Comparison of ENCODE assay signal across 16 mouse cellular contexts in the genomic region with DNA sequence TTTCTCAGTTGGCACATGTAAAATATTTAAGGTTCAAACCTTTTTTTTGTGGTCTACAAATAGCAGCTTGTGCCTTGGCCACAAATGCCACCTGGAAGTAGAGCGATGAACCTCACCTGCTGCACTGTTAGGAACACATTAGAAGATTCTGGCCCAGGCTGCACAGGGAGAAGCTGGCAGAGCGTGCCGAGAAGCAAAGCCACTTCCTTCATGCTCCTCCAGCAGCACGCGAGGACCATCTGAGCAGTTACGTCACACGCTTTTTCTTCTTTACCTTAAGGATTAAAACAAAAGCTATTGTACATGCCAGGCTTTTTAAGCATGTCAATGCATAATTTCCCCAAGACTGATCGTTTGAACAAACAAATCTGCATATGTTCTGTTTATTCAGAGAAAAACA. TPM values are rescaled to one million over a fixed set of nuclear protein-coding genes. Genes with fewer than 3 reads are reported as not detected.
A peak's percentile ranks its signal among the peaks of the same experiment; 100 is the strongest.
DNase-seq lines count a peak whose midpoint lies in the region; ATAC-seq and TF ChIP-seq lines count a peak whose summit lies in the region.
"Had no signal": no experiment of that assay in that cellular context is flagged by ENCODE, and none has a peak within 500 bp of the region (broad histone marks: within the 10 kb centered on the region; RNA-seq: fewer than 3 reads in every experiment).

No protein-coding gene starts in this region.

- peak; percentile 18 to 19 for DNase-seq in cerebellum, postnatal 36 days
- peak; percentile 64 to 74 for DNase-seq in thymus, postnatal 36 days
- no peak for DNase-seq in layer of hippocampus, postnatal 14 days (ENCODE audit: low spot score in 2 of 2)
- no peak for DNase-seq in heart, postnatal 25 days (ENCODE audit: low spot score)
- DNase-seq: layer of hippocampus, postnatal 36 days; liver, embryonic 13.5 days; lung, postnatal 36 days; midbrain, embryonic 14.5 days; retina, postnatal 1 day had no signal

- no peak overlapping the region for H3K4me2 ChIP-seq in intestine, embryonic 15.5 days (replicated peaks)
- no peak overlapping the region for H3K4me2 ChIP-seq in intestine, postnatal 0 days (replicated peaks; ENCODE audit: low read depth)
- no peak overlapping the region for H3K4me2 ChIP-seq in limb, embryonic 13.5 days (replicated peaks)
- H3K4me2 ChIP-seq: heart, embryonic 11.5 days; hindbrain, embryonic 13.5 days; kidney, embryonic 15.5 days; liver, embryonic 13.5 days; neural tube, embryonic 12.5 days had no signal

- no peak overlapping the region for H3K9ac ChIP-seq in intestine, embryonic 15.5 days
- H3K9ac ChIP-seq in intestine, postnatal 0 days (ENCODE audit: low read depth, low read length) = no peak overlapping the region
- H3K9ac ChIP-seq in limb, embryonic 13.5 days = no peak overlapping the region
- H3K9ac ChIP-seq: hindbrain, embryonic 13.5 days; kidney, embryonic 15.5 days; liver, embryonic 13.5 days; neural tube, embryonic 12.5 days had no signal

- H3K27ac ChIP-seq in intestine, embryonic 15.5 days = peak overlapping the region; percentile 42
- H3K27ac ChIP-seq in intestine, postnatal 0 days (ENCODE audit: low read depth, low read length) = no peak overlapping the region
- H3K27ac ChIP-seq in limb, embryonic 13.5 days = peak overlapping the region; percentile 63; the same call in 1 of the 2 replicates
- H3K27ac ChIP-seq: hindbrain, embryonic 13.5 days; kidney, embryonic 15.5 days; liver, embryonic 13.5 days; neural tube, embryonic 12.5 days had no signal

- ATAC-seq in intestine, embryonic 15.5 days = no peak
- no peak for ATAC-seq in intestine, postnatal 0 days
- ATAC-seq in limb, embryonic 13.5 days (ENCODE audit: low FRiP score, low read depth) = peak; percentile 59

- H3K4me1 ChIP-seq in intestine, embryonic 15.5 days (replicated peaks) = peaks cover 9% of the 10 kb centered on the region; the same call in 1 of the 2 replicates
- no peaks in the 10 kb centered on the region for H3K4me1 ChIP-seq in intestine, postnatal 0 days (replicated peaks; ENCODE audit: control insufficient read depth, insufficient read depth, low read length)
- H3K4me1 ChIP-seq in limb, embryonic 13.5 days = peaks cover 39% of the 10 kb centered on the region
- H3K4me1 ChIP-seq: hindbrain, embryonic 13.5 days; neural tube, embryonic 12.5 days had no signal

- 80% methylated on average over 8 of the region's 8 CpGs for WGBS in intestine, embryonic 15.5 days
- WGBS in intestine, postnatal 0 days = 79% methylated on average over 8 of the region's 8 CpGs
- 33% methylated on average over 8 of the region's 8 CpGs for WGBS in limb, embryonic 13.5 days

- H3K27me3 ChIP-seq in intestine, embryonic 15.5 days (replicated peaks) = no peaks in the 10 kb centered on the region
- no peaks in the 10 kb centered on the region for H3K27me3 ChIP-seq in intestine, postnatal 0 days (replicated peaks; ENCODE audit: control insufficient read depth, insufficient read depth, low read length)
- no peaks in the 10 kb centered on the region for H3K27me3 ChIP-seq in limb, embryonic 13.5 days
- H3K27me3 ChIP-seq: hindbrain, embryonic 13.5 days; kidney, embryonic 15.5 days; liver, embryonic 13.5 days; neural tube, embryonic 12.5 days had no signal

- H3K36me3 ChIP-seq in intestine, embryonic 15.5 days = peaks cover 8% of the 10 kb centered on the region
- peaks cover 40% of the 10 kb centered on the region for H3K36me3 ChIP-seq in intestine, postnatal 0 days (ENCODE audit: control insufficient read depth, insufficient read depth)
- H3K36me3 ChIP-seq in limb, embryonic 13.5 days = peaks cover 43% of the 10 kb centered on the region

- no peaks in the 10 kb centered on the region for H3K9me3 ChIP-seq in intestine, embryonic 15.5 days
- H3K9me3 ChIP-seq in intestine, postnatal 0 days (ENCODE audit: control insufficient read depth) = no peaks in the 10 kb centered on the region
- no peaks in the 10 kb centered on the region for H3K9me3 ChIP-seq in limb, embryonic 13.5 days
- H3K9me3 ChIP-seq: hindbrain, embryonic 13.5 days; kidney, embryonic 15.5 days; liver, embryonic 13.5 days; neural tube, embryonic 12.5 days had no signal

- intact Hi-C loops in heart, postnatal 25 days (cut with DNase I) = no loop called here

- TF ChIP-seq CTCF in intestine, postnatal 0 days (IDR thresholded peaks at IDR 0.05; ENCODE audit: low read depth) = no peak

- H3K4me3 ChIP-seq in intestine, embryonic 15.5 days (replicated peaks) = no peak overlapping the region
- H3K4me3 ChIP-seq in intestine, postnatal 0 days (ENCODE audit: low read depth, low read length) = no peak overlapping the region
- no peak overlapping the region for H3K4me3 ChIP-seq in limb, embryonic 13.5 days
- H3K4me3 ChIP-seq: hindbrain, embryonic 13.5 days; kidney, embryonic 15.5 days; liver, embryonic 13.5 days; neural tube, embryonic 12.5 days had no signal

RNA-seq across cellular contexts. Expression of a gene that starts 43.1 kb away (rescaled TPM):
- 6.3 and 6.9 TPM in 2 replicates for polyA plus RNA-seq in intestine, embryonic 15.5 days (2015; fragmentation: Nextera tagmentation; extraction: Ambion mirVana)
- polyA plus RNA-seq in intestine, postnatal 0 days (2015; fragmentation: Nextera tagmentation; extraction: Ambion mirVana) = 1.3 and 1.5 TPM in 2 replicates
- polyA plus RNA-seq in limb, embryonic 13.5 days (2015; fragmentation: Nextera tagmentation; extraction: Ambion mirVana) = 8.2 and 9.1 TPM in 2 replicates
- 10 to 100 TPM; 13.0 to 14.4 TPM for total RNA-seq in layer of hippocampus, postnatal 14 days (2021)
- total RNA-seq in heart, postnatal 25 days (2021) = 1 to 10 TPM; 7.9 to 8.1 TPM

Comparison
In these comparisons a context has a peak if more than half of its experiments do, and no peak if none do; other contexts are left out.
1. DNase-seq: peak in cerebellum, postnatal 36 days (2 of 2) and thymus, postnatal 36 days (2 of 2); none in layer of hippocampus, postnatal 14 days (0 of 2) and heart, postnatal 25 days (single experiment).